Mouse (Mus musculus): ENCODE data around the gene Tfdp1. TPM values are rescaled to one million over a fixed set of nuclear protein-coding genes. Genes with fewer than 3 reads are reported as not detected.

Tfdp1 gene
- total RNA-seq, 1 experiment from 2014 or later, result 26.1 TPM

GRCm38 (mm10) chr8:13350052-13350451 is 11.5 kb downstream of the Tfdp1 start:
- no peak for ATAC-seq (ENCODE audit: extremely low read depth, insufficient number of reproducible peaks, low FRiP score, poor library complexity, severe bottlenecking)

GRCm38 (mm10) chr8:13351593-13351992 is 13.0 kb downstream of the Tfdp1 start:
- no peak for ATAC-seq (ENCODE audit: extremely low read depth, insufficient number of reproducible peaks, low FRiP score, poor library complexity, severe bottlenecking)

- ATAC-seq (ENCODE audit: extremely low read depth, insufficient number of reproducible peaks, low FRiP score, poor library complexity, severe bottlenecking), result no peak
These were observed 14.1 kb downstream of the Tfdp1 start for GRCm38 (mm10) chr8:13352601-13353000.

- ATAC-seq (ENCODE audit: extremely low read depth, insufficient number of reproducible peaks, low FRiP score, poor library complexity, severe bottlenecking), result no peak
These were observed 14.7 kb downstream of the Tfdp1 start for GRCm38 (mm10) chr8:13353155-13353833.

- no peak for ATAC-seq (ENCODE audit: extremely low read depth, insufficient number of reproducible peaks, low FRiP score, poor library complexity, severe bottlenecking)
These were observed 15.3 kb downstream of the Tfdp1 start for GRCm38 (mm10) chr8:13353883-13354282.

- no peak for ATAC-seq (ENCODE audit: extremely low read depth, insufficient number of reproducible peaks, low FRiP score, poor library complexity, severe bottlenecking)
These were observed 17.7 kb downstream of the Tfdp1 start for GRCm38 (mm10) chr8:13356221-13356620.

GRCm38 (mm10) chr8:13356681-13357080 is 18.1 kb downstream of the Tfdp1 start:
- ATAC-seq (ENCODE audit: extremely low read depth, insufficient number of reproducible peaks, low FRiP score, poor library complexity, severe bottlenecking), result no peak

- ATAC-seq (ENCODE audit: extremely low read depth, insufficient number of reproducible peaks, low FRiP score, poor library complexity, severe bottlenecking), result no peak
These were observed 21.7 kb downstream of the Tfdp1 start for GRCm38 (mm10) chr8:13360213-13360612.

- peak; percentile 78 for ATAC-seq (ENCODE audit: extremely low read depth, insufficient number of reproducible peaks, low FRiP score, poor library complexity, severe bottlenecking)
These were observed 23.3 kb downstream of the Tfdp1 start for GRCm38 (mm10) chr8:13361865-13362264.

- no peak for ATAC-seq (ENCODE audit: extremely low read depth, insufficient number of reproducible peaks, low FRiP score, poor library complexity, severe bottlenecking)
These were observed 34.7 kb downstream of the Tfdp1 start for GRCm38 (mm10) chr8:13373151-13373662.

- no peak for ATAC-seq (ENCODE audit: extremely low read depth, insufficient number of reproducible peaks, low FRiP score, poor library complexity, severe bottlenecking)
These were observed 43.1 kb downstream of the Tfdp1 start for GRCm38 (mm10) chr8:13381630-13382029.

GRCm38 (mm10) chr8:13382536-13382935 is 44.0 kb downstream of the Tfdp1 start:
- ATAC-seq (ENCODE audit: extremely low read depth, insufficient number of reproducible peaks, low FRiP score, poor library complexity, severe bottlenecking), result no peak

GRCm38 (mm10) chr8:13382999-13383398 is 44.4 kb downstream of the Tfdp1 start:
- no peak for ATAC-seq (ENCODE audit: extremely low read depth, insufficient number of reproducible peaks, low FRiP score, poor library complexity, severe bottlenecking)

GRCm38 (mm10) chr8:13386366-13386765 is 47.8 kb downstream of the Tfdp1 start:
- no peak for ATAC-seq (ENCODE audit: extremely low read depth, insufficient number of reproducible peaks, low FRiP score, poor library complexity, severe bottlenecking)

- ATAC-seq (ENCODE audit: extremely low read depth, insufficient number of reproducible peaks, low FRiP score, poor library complexity, severe bottlenecking), result no peak
These were observed 49.2 kb downstream of the Tfdp1 start for GRCm38 (mm10) chr8:13387728-13388127.

- ATAC-seq (ENCODE audit: extremely low read depth, insufficient number of reproducible peaks, low FRiP score, poor library complexity, severe bottlenecking), result no peak
These were observed 50.2 kb downstream of the Tfdp1 start for GRCm38 (mm10) chr8:13388744-13389143.

GRCm38 (mm10) chr8:13393869-13394268 is 55.3 kb downstream of the Tfdp1 start:
- ATAC-seq (ENCODE audit: extremely low read depth, insufficient number of reproducible peaks, low FRiP score, poor library complexity, severe bottlenecking), result no peak

- no peak for ATAC-seq (ENCODE audit: extremely low read depth, insufficient number of reproducible peaks, low FRiP score, poor library complexity, severe bottlenecking)
These were observed 58.2 kb downstream of the Tfdp1 start, which contains the start of gene Atp4b for GRCm38 (mm10) chr8:13396725-13397124. Atp4b (minus strand) TSS chr8:13396825.

GRCm38 (mm10) chr8:13403517-13403916 is 65.0 kb downstream of the Tfdp1 start:
- ATAC-seq (ENCODE audit: extremely low read depth, insufficient number of reproducible peaks, low FRiP score, poor library complexity, severe bottlenecking), result no peak

GRCm38 (mm10) chr8:13404666-13405131 is 66.1 kb downstream of the Tfdp1 start, which contains the start of gene Grk1:
Grk1 (plus strand) TSS chr8:13405081.
- no peak for ATAC-seq (ENCODE audit: extremely low read depth, insufficient number of reproducible peaks, low FRiP score, poor library complexity, severe bottlenecking)

GRCm38 (mm10) chr8:13406011-13406410 is 67.5 kb downstream of the Tfdp1 start:
- ATAC-seq (ENCODE audit: extremely low read depth, insufficient number of reproducible peaks, low FRiP score, poor library complexity, severe bottlenecking), result no peak
